Mouse (Mus musculus) testis, adult 2 months (tissue): Measurements from ENCODE around the gene Gm20388.

Source experiments
- CTCF ChIP-seq: fragments of 200-500 bp; IDR thresholded peaks from 2 replicates; pipeline ENCODE4 v1.5.1; 2012; ENCODE audit warnings: low read depth, mild to moderate bottlenecking, inconsistent platforms, low read length, moderate library complexity; ENCODE audit not compliant: control insufficient read depth, insufficient read depth, insufficient replicate concordance
- POLR2A ChIP-seq: fragments of 200-500 bp; IDR thresholded peaks from 2 replicates; pipeline ENCODE4 v1.6.1; 2012; ENCODE audit warnings: low read depth, mild to moderate bottlenecking, inconsistent platforms, low read length, moderate library complexity; ENCODE audit not compliant: control insufficient read depth

- TF ChIP-seq CTCF (no peak), POLR2A (no peak)
Observed at GRCm38 (mm10) chr8:121901498-121902236, 1991.0 kb downstream of the Gm20388 start.
